Mouse (Mus musculus) midbrain, embryonic 13.5 days (tissue): ENCODE measurements at regions not wholly inside any gene's neighbourhood (a gene's known extent, or its start where the extent isn't known, plus 50 kb on each side); places are given as distances from the start of the nearest gene placed in this dataset.

Experiments
- ATAC-seq: fragments of 200-750 bp; cut with Nextera tagmentation; 2 replicates; pipeline ENCODE4 v1.8.0; 2017; ENCODE audit warnings: mild to moderate bottlenecking, moderate TSS enrichment, moderate library complexity
- H3K27ac ChIP-seq: fragments of 300-500 bp; sonication (generic); 2 replicates; pipeline ENCODE4 v1.5.1; 2015; ENCODE audit warnings: inconsistent platforms, mild to moderate bottlenecking, moderate library complexity
- H3K27me3 ChIP-seq: fragments of 300-500 bp; sonication (generic); 2 replicates; pipeline ENCODE4 v1.6.1; 2015; ENCODE audit warnings: mild to moderate bottlenecking, inconsistent platforms
- H3K36me3 ChIP-seq: fragments of 300-500 bp; sonication (generic); 2 replicates; pipeline ENCODE4 v1.6.1; 2015; ENCODE audit warnings: mild to moderate bottlenecking, inconsistent platforms
- H3K4me1 ChIP-seq: fragments of 300-500 bp; sonication (generic); replicated peaks from 2 replicates; pipeline ENCODE4 v1.6.1; 2015; ENCODE audit warnings: inconsistent platforms
- H3K4me2 ChIP-seq: fragments of 300-500 bp; sonication (generic); replicated peaks from 2 replicates; pipeline ENCODE4 v1.6.1; 2015; ENCODE audit warnings: moderate library complexity, mild to moderate bottlenecking, inconsistent platforms
- H3K4me3 ChIP-seq: fragments of 300-500 bp; sonication (generic); replicated peaks from 2 replicates; pipeline ENCODE4 v1.5.1; 2015; ENCODE audit warnings: mild to moderate bottlenecking, inconsistent platforms
- H3K9ac ChIP-seq: fragments of 300-500 bp; sonication (generic); replicated peaks from 2 replicates; pipeline ENCODE4 v1.6.1; 2015; ENCODE audit warnings: mild to moderate bottlenecking, inconsistent platforms
- H3K9me3 ChIP-seq: fragments of 300-500 bp; sonication (generic); 2 replicates; pipeline ENCODE4 v1.6.1; 2016; ENCODE audit warnings: mild to moderate bottlenecking, inconsistent platforms
- WGBS: fragments of 180-500 bp; shearing (Covaris S2); methylation state at CpG from one replicate; pipeline ENCODE4 v1.1.7; 2015; 5-methylcytosine and 5-hydroxymethylcytosine counted together

- WGBS, result 57% methylated on average over 3 of the region's 3 CpGs
- no peak overlapping the region for H3K27ac ChIP-seq
- H3K9me3 ChIP-seq, result no peaks in the 10 kb centered on the region
- H3K4me1 ChIP-seq, result 0 out of 2 replicates have a peak, but pooled peaks cover 2% of the 10 kb centered on the region
- H3K4me2 ChIP-seq, result no peak overlapping the region
- ATAC-seq, result peak; percentile 67; the same call in 1 of the 2 replicates
- no peaks in the 10 kb centered on the region for H3K27me3 ChIP-seq
- H3K9ac ChIP-seq, result no peak overlapping the region
- H3K36me3 ChIP-seq, result no peaks in the 10 kb centered on the region
- H3K4me3 ChIP-seq, result no peak overlapping the region
Observed at GRCm38 (mm10) chr16:78697514-78698209, 121.2 kb upstream of the D16Ertd472e start.

DNA sequence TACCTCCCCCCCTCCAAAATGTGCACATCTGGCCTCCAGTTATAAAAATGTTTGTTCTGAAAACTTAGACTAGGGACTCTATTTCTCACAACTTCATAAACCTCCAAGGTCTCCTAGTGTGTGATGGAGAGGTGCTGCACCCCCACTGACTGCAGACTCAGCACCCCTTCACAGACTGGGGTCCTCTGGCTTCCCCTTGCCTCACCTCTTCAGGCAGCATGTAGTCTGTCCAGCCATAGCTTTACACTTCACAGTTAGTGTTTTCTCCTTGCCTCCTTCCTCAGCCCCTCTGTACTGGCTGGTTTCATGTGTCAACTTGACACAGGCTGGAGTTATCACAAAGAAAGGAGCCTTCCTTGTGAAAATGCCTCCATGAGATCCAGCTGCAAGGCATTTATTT lies 111.7 kb upstream of the D16Ertd472e start:
- Histone ChIP-seq H3K9me3 (no peaks in the 10 kb centered on the region), H3K27ac (no peak overlapping the region), H3K36me3 (no peaks in the 10 kb centered on the region), H3K4me1 (no peaks in the 10 kb centered on the region), H3K4me2 (no peak overlapping the region), H3K4me3 (no peak overlapping the region), H3K27me3 (no peaks in the 10 kb centered on the region), H3K9ac (no peak overlapping the region)
- no peak for ATAC-seq

- Histone ChIP-seq H3K4me2 (no peak overlapping the region), H3K9ac (no peak overlapping the region), H3K36me3 (no peaks in the 10 kb centered on the region), H3K9me3 (no peaks in the 10 kb centered on the region), H3K4me1 (no peaks in the 10 kb centered on the region), H3K27ac (no peak overlapping the region), H3K4me3 (no peak overlapping the region), H3K27me3 (no peaks in the 10 kb centered on the region)
- no peak for ATAC-seq
- 65% methylated on average over 1 of the region's 1 CpGs for WGBS
Observed at GRCm38 (mm10) chr16:78685160-78685559, 108.7 kb upstream of the D16Ertd472e start.

- no peak for ATAC-seq
- 83% methylated on average over 8 of the region's 8 CpGs for WGBS
- Histone ChIP-seq H3K27ac (no peak overlapping the region), H3K4me1 (no peaks in the 10 kb centered on the region), H3K9me3 (no peaks in the 10 kb centered on the region), H3K9ac (no peak overlapping the region), H3K4me3 (no peak overlapping the region), H3K27me3 (no peaks in the 10 kb centered on the region), H3K36me3 (no peaks in the 10 kb centered on the region), H3K4me2 (no peak overlapping the region)
Observed at GRCm38 (mm10) chr16:78684031-78684430, 107.5 kb upstream of the D16Ertd472e start.

DNA sequence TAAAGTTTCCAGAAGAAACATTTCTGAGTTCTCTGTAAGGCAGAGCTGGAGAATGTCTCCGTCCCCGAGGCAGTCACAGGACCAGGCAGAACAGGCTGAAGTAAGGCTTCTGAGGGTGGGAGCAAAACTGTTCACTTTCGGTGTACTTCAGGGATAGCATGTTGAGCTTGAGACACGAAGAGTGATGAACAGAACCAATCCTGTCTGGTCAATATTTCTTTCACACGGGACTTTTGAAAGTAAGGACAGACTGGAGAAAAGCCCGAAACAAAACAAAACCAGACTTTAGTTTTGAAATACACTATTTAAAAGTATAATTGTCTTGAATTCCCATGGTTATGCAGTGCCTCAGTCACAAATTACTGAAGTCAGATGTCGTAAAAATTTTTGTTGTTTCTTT lies 84.6 kb upstream of the D16Ertd472e start:
- no peak for ATAC-seq
- H3K4me3 ChIP-seq, result no peak overlapping the region
- no peak overlapping the region for H3K9ac ChIP-seq
- no peaks in the 10 kb centered on the region for H3K4me1 ChIP-seq
- H3K27ac ChIP-seq, result no peak overlapping the region
- H3K36me3 ChIP-seq, result no peaks in the 10 kb centered on the region
- H3K4me2 ChIP-seq, result no peak overlapping the region
- no peaks in the 10 kb centered on the region for H3K9me3 ChIP-seq
- no peaks in the 10 kb centered on the region for H3K27me3 ChIP-seq
- 83% methylated on average over 7 of the region's 7 CpGs for WGBS

DNA sequence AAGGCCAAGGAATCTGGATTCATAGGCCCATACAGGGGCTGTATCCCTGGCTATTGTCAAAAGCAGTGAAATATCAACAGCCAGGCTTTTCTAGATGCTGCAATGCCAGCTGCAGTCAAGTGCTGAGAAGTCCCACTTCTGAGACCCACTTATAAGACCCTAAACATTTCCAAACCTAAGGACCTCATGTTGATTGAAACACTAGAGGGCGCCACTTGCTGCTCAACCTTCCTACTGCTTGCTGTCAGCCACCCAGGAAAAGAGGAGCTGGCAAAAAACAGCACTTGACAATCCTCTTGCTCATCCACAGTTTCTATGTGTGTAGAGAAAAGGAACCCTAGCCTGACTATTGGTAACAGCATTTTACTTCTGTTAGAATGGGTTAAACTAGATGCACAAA lies 68.2 kb upstream of the D16Ertd472e start:
- H3K4me2 ChIP-seq, result no peak overlapping the region
- no peak overlapping the region for H3K4me3 ChIP-seq
- 0 out of 2 replicates have a peak, but pooled peaks cover 2% of the 10 kb centered on the region for H3K4me1 ChIP-seq
- no peaks in the 10 kb centered on the region for H3K27me3 ChIP-seq
- no peak overlapping the region for H3K27ac ChIP-seq
- no peaks in the 10 kb centered on the region for H3K36me3 ChIP-seq
- H3K9ac ChIP-seq, result no peak overlapping the region
- no peaks in the 10 kb centered on the region for H3K9me3 ChIP-seq
- ATAC-seq, result no peak
- 0% methylated on average over 1 of the region's 1 CpGs for whole genome bisulfite sequencing

- H3K27me3 ChIP-seq, result no peaks in the 10 kb centered on the region
- no peak overlapping the region for H3K9ac ChIP-seq
- ATAC-seq, result no peak
- H3K4me1 ChIP-seq, result no peaks in the 10 kb centered on the region
- H3K4me3 ChIP-seq, result no peak overlapping the region
- no peaks in the 10 kb centered on the region for H3K9me3 ChIP-seq
- no peak overlapping the region for H3K27ac ChIP-seq
- H3K36me3 ChIP-seq, result no peaks in the 10 kb centered on the region
- WGBS, result 83% methylated on average over 5 of the region's 5 CpGs
- H3K4me2 ChIP-seq, result no peak overlapping the region
Observed at GRCm38 (mm10) chr16:78641717-78642116, 65.2 kb upstream of the D16Ertd472e start.

GRCm38 (mm10) chr16:78641205-78641604 lies 64.7 kb upstream of the D16Ertd472e start:
- Histone ChIP-seq H3K4me3 (no peak overlapping the region), H3K9me3 (no peaks in the 10 kb centered on the region), H3K9ac (no peak overlapping the region), H3K27ac (no peak overlapping the region), H3K27me3 (no peaks in the 10 kb centered on the region), H3K4me2 (no peak overlapping the region), H3K4me1 (no peaks in the 10 kb centered on the region), H3K36me3 (no peaks in the 10 kb centered on the region)
- ATAC-seq, result no peak
- WGBS, result 90% methylated on average over 3 of the region's 3 CpGs

GRCm38 (mm10) chr16:78637452-78637851 lies 60.9 kb upstream of the D16Ertd472e start:
- H3K27me3 ChIP-seq, result peaks cover 4% of the 10 kb centered on the region; the same call in 1 of the 2 replicates
- 94% methylated on average over 6 of the region's 6 CpGs for WGBS

DNA sequence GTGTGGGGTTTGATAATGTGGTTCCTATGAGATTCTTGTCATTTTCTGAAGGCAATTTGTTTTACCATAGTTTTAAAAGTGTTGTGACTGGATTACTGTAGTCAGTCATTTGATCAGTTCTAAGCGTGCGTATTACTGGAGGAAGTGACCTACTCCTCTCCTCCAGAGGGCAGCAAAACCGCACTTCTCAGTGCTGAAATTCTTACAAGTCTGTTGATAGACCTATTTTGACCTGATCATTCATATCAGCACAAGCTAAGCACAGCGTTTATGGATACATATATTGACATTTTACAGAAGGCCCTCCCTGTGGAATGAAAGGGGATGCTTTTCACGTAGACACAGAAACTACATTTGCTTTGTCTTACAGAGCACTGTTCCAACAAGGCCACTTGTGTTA lies 60.5 kb upstream of the D16Ertd472e start:
- Histone ChIP-seq H3K4me3 (no peak overlapping the region), H3K9ac (no peak overlapping the region), H3K27me3 (peaks cover 4% of the 10 kb centered on the region; the same call in 1 of the 2 replicates), H3K4me1 (no peaks in the 10 kb centered on the region), H3K27ac (no peak overlapping the region), H3K36me3 (no peaks in the 10 kb centered on the region), H3K4me2 (no peak overlapping the region), H3K9me3 (no peaks in the 10 kb centered on the region)
- 51% methylated on average over 5 of the region's 5 CpGs for WGBS
- peak; percentile 57 for ATAC-seq

More at GRCm38 (mm10) chr16:78637452-78637851, 60.9 kb upstream of the D16Ertd472e start:
- Histone ChIP-seq H3K4me1 (no peaks in the 10 kb centered on the region), H3K4me2 (no peak overlapping the region), H3K4me3 (no peak overlapping the region), H3K9me3 (no peaks in the 10 kb centered on the region), H3K36me3 (no peaks in the 10 kb centered on the region), H3K27ac (no peak overlapping the region), H3K9ac (no peak overlapping the region)
- ATAC-seq, result no peak

DNA sequence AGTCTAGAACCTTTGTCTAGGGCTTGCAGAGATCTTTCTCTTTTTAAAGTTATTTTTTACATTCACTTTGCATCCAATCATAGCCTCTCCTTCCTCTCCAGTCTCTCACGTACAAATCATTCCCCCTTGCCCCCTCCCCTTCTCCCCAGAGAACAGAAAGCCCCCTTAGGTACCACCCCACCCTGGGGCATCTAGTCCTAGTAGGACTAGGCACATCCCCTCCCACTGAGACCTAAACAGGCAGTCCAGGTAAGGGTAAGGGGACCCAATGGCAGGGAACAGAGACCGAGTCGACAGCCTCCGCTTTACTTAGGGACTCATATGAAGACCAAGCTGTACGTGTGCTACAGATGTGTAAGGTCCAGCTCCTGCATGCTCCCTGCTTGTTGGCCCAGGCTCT lies 59.3 kb upstream of the D16Ertd472e start:
- H3K36me3 ChIP-seq, result no peaks in the 10 kb centered on the region
- ATAC-seq, result 0 out of 2 replicates have a peak, but pooled peaks have one; percentile 15

GRCm38 (mm10) chr16:78635257-78635656 lies 58.7 kb upstream of the D16Ertd472e start:
- Histone ChIP-seq H3K27me3 (peaks cover 4% of the 10 kb centered on the region; the same call in 1 of the 2 replicates), H3K36me3 (no peaks in the 10 kb centered on the region), H3K27ac (no peak overlapping the region), H3K9me3 (no peaks in the 10 kb centered on the region), H3K4me2 (no peak overlapping the region), H3K9ac (no peak overlapping the region), H3K4me3 (no peak overlapping the region), H3K4me1 (no peaks in the 10 kb centered on the region)
- 24% methylated on average over 8 of the region's 8 CpGs for WGBS
- peak; percentile 82 for ATAC-seq

More for the DNA sequence above, 59.3 kb upstream of the D16Ertd472e start:
- Histone ChIP-seq H3K4me2 (no peak overlapping the region), H3K27ac (no peak overlapping the region), H3K9ac (no peak overlapping the region), H3K4me1 (no peaks in the 10 kb centered on the region), H3K27me3 (peaks cover 4% of the 10 kb centered on the region; the same call in 1 of the 2 replicates), H3K9me3 (no peaks in the 10 kb centered on the region), H3K4me3 (no peak overlapping the region)
- 91% methylated on average over 5 of the region's 5 CpGs for WGBS

GRCm38 (mm10) chr16:78631797-78632196 lies 55.3 kb upstream of the D16Ertd472e start:
- Histone ChIP-seq H3K27me3 (peaks cover 4% of the 10 kb centered on the region; the same call in 1 of the 2 replicates), H3K4me1 (no peaks in the 10 kb centered on the region), H3K9ac (no peak overlapping the region), H3K4me3 (no peak overlapping the region), H3K4me2 (no peak overlapping the region), H3K36me3 (no peaks in the 10 kb centered on the region), H3K27ac (no peak overlapping the region), H3K9me3 (no peaks in the 10 kb centered on the region)
- no peak for ATAC-seq
- WGBS, result 86% methylated on average over 5 of the region's 5 CpGs
